Mouse (Mus musculus): ENCODE data around the gene Tanc2. TPM values are rescaled to one million over a fixed set of nuclear protein-coding genes. Genes with fewer than 3 reads are reported as not detected.

Tanc2 gene
- polyA plus RNA-seq, 1 experiment from 2014 or later, result 11.6 TPM

DNA sequence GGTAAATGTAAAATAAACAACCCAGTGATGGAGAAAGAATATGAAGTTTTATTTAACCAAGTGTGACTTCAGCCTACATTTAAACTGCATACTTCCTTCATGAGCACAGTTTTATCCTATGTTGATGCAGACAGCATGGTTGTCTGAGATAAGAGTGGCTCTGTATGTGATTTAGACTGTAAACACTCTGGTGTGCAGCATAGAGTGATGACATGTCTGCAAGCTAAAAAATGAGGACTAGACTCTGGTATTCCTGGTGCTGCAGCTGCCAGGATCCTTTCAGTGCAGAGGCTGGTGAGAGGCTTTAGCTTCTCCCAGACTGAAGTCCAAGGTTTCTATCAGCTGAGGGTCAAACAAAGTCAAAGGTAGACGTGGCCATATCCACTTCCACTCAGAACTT lies 297.5 kb downstream of the Tanc2 start:
- H3K27ac ChIP-seq (ENCODE audit: low read length), result no peak overlapping the region
- H3K4me1 ChIP-seq (ENCODE audit: insufficient read depth, low read depth, low read length), result no peaks in the 10 kb centered on the region
- no peaks in the 10 kb centered on the region for H3K9me3 ChIP-seq (ENCODE audit: low read length)
- peak; percentile 10 for DNase-seq (ENCODE audit: low spot score)
- no peak overlapping the region for H3K4me2 ChIP-seq (replicated peaks; ENCODE audit: low read depth, low read length)
- H3K4me3 ChIP-seq (ENCODE audit: low read depth, low read length), result no peak overlapping the region
- no peaks in the 10 kb centered on the region for H3K36me3 ChIP-seq (ENCODE audit: insufficient read depth, low read length)
- H3K9ac ChIP-seq (replicated peaks; ENCODE audit: low read depth), result no peak overlapping the region
- no peak; the same call in 1 of the 2 replicates for ATAC-seq
- H3K27me3 ChIP-seq (replicated peaks; ENCODE audit: insufficient read depth, low read length), result no peaks in the 10 kb centered on the region
- no peak for TF ChIP-seq CTCF (IDR thresholded peaks at IDR 0.05)
- TF ChIP-seq EP300 (IDR thresholded peaks at IDR 0.05), result no peak
- 50% methylated on average over 1 of the region's 1 CpGs for WGBS

DNA sequence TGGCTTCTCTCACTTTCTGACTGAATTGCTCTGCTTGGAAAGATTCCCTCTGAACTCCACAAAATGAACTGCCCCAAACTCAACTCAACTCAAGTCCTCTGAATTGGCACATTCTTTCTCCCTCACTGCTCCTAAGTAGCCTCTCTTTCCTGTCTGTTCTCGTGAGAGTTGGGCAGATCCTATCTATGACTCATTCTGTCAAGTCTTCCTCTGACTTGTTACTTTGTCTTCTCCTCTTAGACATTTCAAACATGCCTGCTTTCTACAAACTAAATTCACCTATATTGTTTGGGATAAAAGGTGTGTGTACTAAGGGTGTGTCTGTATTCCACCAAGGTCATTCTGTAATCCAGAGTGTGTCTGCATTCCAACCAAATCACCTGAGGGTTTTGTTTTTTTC lies 309.4 kb downstream of the Tanc2 start:
- H3K4me2 ChIP-seq (replicated peaks; ENCODE audit: low read depth, low read length), result no peak overlapping the region
- 0 out of 2 replicates have a peak overlapping the region, but pooled peaks have one; percentile 47 for H3K27ac ChIP-seq (ENCODE audit: low read length)
- DNase-seq (ENCODE audit: low spot score) (peak; percentile 60), ATAC-seq (peak; percentile 65)
- TF ChIP-seq CTCF (IDR thresholded peaks at IDR 0.05), result no peak
- TF ChIP-seq EP300 (IDR thresholded peaks at IDR 0.05), result peak; percentile 61
- H3K4me1 ChIP-seq (ENCODE audit: insufficient read depth, low read depth, low read length), result peaks cover 4% of the 10 kb centered on the region; the same call in 1 of the 2 replicates
- WGBS, result 25% methylated on average over 1 of the region's 1 CpGs
- H3K4me3 ChIP-seq (ENCODE audit: low read depth, low read length), result no peak overlapping the region
- H3K36me3 ChIP-seq (ENCODE audit: insufficient read depth, low read length), result peaks cover 7% of the 10 kb centered on the region; the same call in 1 of the 2 replicates
- no peaks in the 10 kb centered on the region for H3K9me3 ChIP-seq (ENCODE audit: low read length)
- no peaks in the 10 kb centered on the region for H3K27me3 ChIP-seq (replicated peaks; ENCODE audit: insufficient read depth, low read length)
- H3K9ac ChIP-seq (replicated peaks; ENCODE audit: low read depth), result no peak overlapping the region

DNA sequence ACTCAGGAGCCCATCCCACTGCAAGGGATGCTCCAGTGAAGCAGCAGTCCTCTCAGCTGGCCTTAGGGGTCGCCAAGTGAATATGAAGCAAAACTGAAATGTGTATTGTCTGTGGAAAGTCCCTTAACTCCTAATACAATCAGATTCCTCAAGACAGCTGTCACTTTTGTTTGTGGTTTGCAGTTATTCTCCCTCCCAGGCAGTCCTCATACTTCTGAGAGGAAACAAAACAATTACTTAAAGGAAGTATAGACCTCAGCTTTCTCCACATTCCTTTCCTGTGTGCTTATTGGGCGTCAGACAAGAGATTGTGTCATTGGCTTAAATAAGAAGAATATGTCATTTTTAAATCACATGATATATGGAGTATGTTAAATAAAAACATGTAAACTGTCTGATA lies 311.7 kb downstream of the Tanc2 start:
- no peaks in the 10 kb centered on the region for H3K9me3 ChIP-seq (ENCODE audit: low read length)
- peak; percentile 77 for DNase-seq (ENCODE audit: low spot score)
- H3K36me3 ChIP-seq (ENCODE audit: insufficient read depth, low read length), result peaks cover 7% of the 10 kb centered on the region; the same call in 1 of the 2 replicates
- H3K27me3 ChIP-seq (replicated peaks; ENCODE audit: insufficient read depth, low read length), result no peaks in the 10 kb centered on the region
- no peak overlapping the region for H3K27ac ChIP-seq (ENCODE audit: low read length)
- H3K4me1 ChIP-seq (ENCODE audit: insufficient read depth, low read depth, low read length), result peaks cover 4% of the 10 kb centered on the region; the same call in 1 of the 2 replicates
- no peak overlapping the region for H3K4me3 ChIP-seq (ENCODE audit: low read depth, low read length)
- no peak overlapping the region for H3K9ac ChIP-seq (replicated peaks; ENCODE audit: low read depth)
- 42% methylated on average over 2 of the region's 2 CpGs for WGBS
- H3K4me2 ChIP-seq (replicated peaks; ENCODE audit: low read depth, low read length), result no peak overlapping the region
- TF ChIP-seq EP300 (IDR thresholded peaks at IDR 0.05) (peak; percentile 26; the same call in 1 of the 2 replicates), CTCF (IDR thresholded peaks at IDR 0.05) (peak; percentile 27; the same call in 1 of the 2 replicates)
- peak; percentile 46 for ATAC-seq

DNA sequence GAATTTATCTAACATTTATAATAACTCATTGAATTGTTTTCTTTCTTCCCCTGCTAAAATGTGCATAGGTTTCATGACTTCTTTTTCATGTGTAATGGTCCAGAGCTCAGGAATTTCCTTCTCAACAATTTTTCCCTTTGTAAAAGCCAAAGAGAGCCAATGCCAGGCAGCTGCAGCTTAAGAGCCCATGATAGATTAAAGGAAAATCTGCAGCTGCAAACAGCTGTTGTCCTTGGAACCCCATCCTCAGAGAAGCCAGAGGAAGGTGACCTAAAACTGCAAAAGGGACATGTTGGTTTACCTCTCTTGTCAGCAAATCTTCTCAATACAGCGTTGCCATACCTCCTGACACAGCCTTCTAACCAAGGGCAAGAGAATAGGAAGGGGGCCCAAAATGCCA lies 313.2 kb downstream of the Tanc2 start:
- Histone ChIP-seq H3K4me2 (replicated peaks; ENCODE audit: low read depth, low read length) (no peak overlapping the region), H3K9me3 (ENCODE audit: low read length) (no peaks in the 10 kb centered on the region), H3K27me3 (replicated peaks; ENCODE audit: insufficient read depth, low read length) (no peaks in the 10 kb centered on the region), H3K4me1 (ENCODE audit: insufficient read depth, low read depth, low read length) (peaks cover 4% of the 10 kb centered on the region; the same call in 1 of the 2 replicates), H3K27ac (ENCODE audit: low read length) (no peak overlapping the region), H3K9ac (replicated peaks; ENCODE audit: low read depth) (no peak overlapping the region), H3K4me3 (ENCODE audit: low read depth, low read length) (no peak overlapping the region), H3K36me3 (ENCODE audit: insufficient read depth, low read length) (peaks cover 7% of the 10 kb centered on the region; the same call in 1 of the 2 replicates)
- TF ChIP-seq CTCF (IDR thresholded peaks at IDR 0.05) (no peak), EP300 (IDR thresholded peaks at IDR 0.05) (0 out of 2 replicates have a peak, but pooled peaks have one; percentile 17)
- peak; percentile 31 for DNase-seq (ENCODE audit: low spot score)
- 62% methylated on average over 1 of the region's 1 CpGs for WGBS
- no peak for ATAC-seq

DNA sequence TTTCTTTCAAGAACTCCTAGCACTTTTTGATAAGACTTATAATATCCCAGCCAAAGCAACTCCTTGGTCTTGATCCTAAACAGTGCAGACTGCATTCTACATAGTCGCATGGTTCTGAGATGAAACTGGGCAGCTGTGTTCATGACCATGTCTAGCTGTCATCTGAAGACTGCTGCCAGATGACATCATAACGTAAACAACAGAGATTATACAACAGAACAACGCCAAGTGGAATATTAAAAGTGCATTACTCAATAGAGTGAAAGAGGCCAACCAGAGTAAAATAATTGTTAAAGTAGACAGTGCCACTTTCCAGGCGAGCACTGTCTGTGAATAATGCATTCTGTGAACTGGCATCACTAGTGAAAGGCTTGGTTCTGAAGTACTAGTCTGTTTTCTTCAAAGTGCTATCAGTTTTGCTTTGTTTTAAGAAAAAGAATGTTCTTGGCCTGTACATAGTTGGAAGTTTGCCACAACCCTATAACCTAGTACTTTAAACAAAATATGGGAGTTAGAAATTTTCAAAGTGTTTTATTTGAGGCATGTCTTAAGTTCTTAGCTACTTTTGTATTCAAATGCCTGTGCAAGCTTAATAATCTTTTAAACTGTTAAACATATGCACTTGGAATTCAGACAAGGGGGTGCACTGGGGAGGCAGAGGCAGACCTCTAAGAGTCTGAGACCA lies 315.9 kb downstream of the Tanc2 start:
- Histone ChIP-seq H3K36me3 (ENCODE audit: insufficient read depth, low read length) (0 out of 2 replicates have a peak, but pooled peaks cover 4% of the 10 kb centered on the region), H3K27ac (ENCODE audit: low read length) (peak overlapping the region; percentile 77)

DNA sequence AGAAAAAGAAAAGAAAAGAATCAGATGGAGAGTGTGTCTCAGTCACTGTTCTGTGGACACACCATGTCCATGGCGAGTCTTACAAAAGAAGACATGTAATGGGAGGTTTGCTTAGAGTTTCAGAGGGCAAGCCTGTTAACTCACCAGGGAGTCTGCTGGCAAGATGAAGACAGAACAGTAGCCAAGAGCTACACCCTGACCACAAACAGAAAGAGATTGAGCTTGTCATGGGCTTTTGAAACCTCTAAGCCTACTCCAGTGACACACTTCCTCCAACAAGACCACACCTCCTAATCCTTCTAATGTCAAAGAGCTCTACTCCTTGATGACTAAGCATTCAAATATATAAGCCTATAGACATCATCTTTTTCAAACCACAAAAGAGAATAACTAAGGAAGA lies 317.6 kb downstream of the Tanc2 start:
- H3K36me3 ChIP-seq (ENCODE audit: insufficient read depth, low read length), result 0 out of 2 replicates have a peak, but pooled peaks cover 4% of the 10 kb centered on the region
- H3K4me1 ChIP-seq (ENCODE audit: insufficient read depth, low read depth, low read length), result peaks cover 2% of the 10 kb centered on the region; the same call in 1 of the 2 replicates
- H3K27me3 ChIP-seq (replicated peaks; ENCODE audit: insufficient read depth, low read length), result no peaks in the 10 kb centered on the region
- DNase-seq (ENCODE audit: low spot score), result peak; percentile 10
- WGBS, result 83% methylated on average over 1 of the region's 1 CpGs
- H3K27ac ChIP-seq (ENCODE audit: low read length), result no peak overlapping the region
- H3K4me3 ChIP-seq (ENCODE audit: low read depth, low read length), result no peak overlapping the region
- H3K9ac ChIP-seq (replicated peaks; ENCODE audit: low read depth), result no peak overlapping the region
- no peaks in the 10 kb centered on the region for H3K9me3 ChIP-seq (ENCODE audit: low read length)
- no peak for ATAC-seq
- TF ChIP-seq CTCF (IDR thresholded peaks at IDR 0.05), result no peak
- no peak for TF ChIP-seq EP300 (IDR thresholded peaks at IDR 0.05)
- no peak overlapping the region for H3K4me2 ChIP-seq (replicated peaks; ENCODE audit: low read depth, low read length)

More for the DNA sequence above, 315.9 kb downstream of the Tanc2 start:
- Histone ChIP-seq H3K4me1 (ENCODE audit: insufficient read depth, low read depth, low read length) (peaks cover 4% of the 10 kb centered on the region; the same call in 1 of the 2 replicates), H3K4me3 (ENCODE audit: low read depth, low read length) (no peak overlapping the region), H3K4me2 (replicated peaks; ENCODE audit: low read depth, low read length) (no peak overlapping the region), H3K9ac (replicated peaks; ENCODE audit: low read depth) (no peak overlapping the region), H3K9me3 (ENCODE audit: low read length) (no peaks in the 10 kb centered on the region), H3K27me3 (replicated peaks; ENCODE audit: insufficient read depth, low read length) (no peaks in the 10 kb centered on the region)
- ATAC-seq (peak; percentile 93), DNase-seq (ENCODE audit: low spot score) (peak; percentile 91)
- WGBS, result 26% methylated on average over 4 of the region's 4 CpGs
- TF ChIP-seq CTCF (IDR thresholded peaks at IDR 0.05), result no peak
- peak; percentile 81 for TF ChIP-seq EP300 (IDR thresholded peaks at IDR 0.05)

Data from lung, postnatal 0 days (tissue).